Mouse (Mus musculus): Measurements from ENCODE around the gene Sept9. TPM values are rescaled to one million over a fixed set of nuclear protein-coding genes. Genes with fewer than 3 reads are reported as not detected.

Gene Sept9
- total RNA-seq, 1 experiment from 2014 or later: 92.3 TPM

- no peak for ATAC-seq (ENCODE audit: extremely low read depth, insufficient number of reproducible peaks, low FRiP score, poor library complexity, severe bottlenecking)
Measured at GRCm38 (mm10) chr11:117373195-117373594, 173.7 kb downstream of the Sept9 start.

DNA sequence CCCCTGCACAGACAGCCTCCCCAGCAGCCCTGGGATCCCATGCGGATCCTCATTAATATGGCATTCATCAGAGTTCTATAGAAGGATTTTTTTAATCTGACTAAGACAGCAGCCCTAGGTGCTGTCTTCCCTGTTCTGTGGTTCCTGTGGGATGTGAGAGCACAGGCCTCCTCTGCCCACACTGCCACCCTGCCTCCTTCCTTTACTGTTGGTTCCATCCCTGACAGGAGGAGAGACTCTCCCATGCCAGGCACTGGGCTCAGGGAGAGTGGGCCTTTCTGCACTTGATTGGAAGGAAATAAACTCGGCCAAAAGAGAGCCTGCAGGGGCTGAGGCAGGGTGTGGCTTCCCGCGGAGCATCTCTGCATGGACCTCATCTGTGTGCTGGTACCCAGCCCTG is 174.4 kb downstream of the Sept9 start:
- no peak for ATAC-seq (ENCODE audit: extremely low read depth, insufficient number of reproducible peaks, low FRiP score, poor library complexity, severe bottlenecking)

DNA sequence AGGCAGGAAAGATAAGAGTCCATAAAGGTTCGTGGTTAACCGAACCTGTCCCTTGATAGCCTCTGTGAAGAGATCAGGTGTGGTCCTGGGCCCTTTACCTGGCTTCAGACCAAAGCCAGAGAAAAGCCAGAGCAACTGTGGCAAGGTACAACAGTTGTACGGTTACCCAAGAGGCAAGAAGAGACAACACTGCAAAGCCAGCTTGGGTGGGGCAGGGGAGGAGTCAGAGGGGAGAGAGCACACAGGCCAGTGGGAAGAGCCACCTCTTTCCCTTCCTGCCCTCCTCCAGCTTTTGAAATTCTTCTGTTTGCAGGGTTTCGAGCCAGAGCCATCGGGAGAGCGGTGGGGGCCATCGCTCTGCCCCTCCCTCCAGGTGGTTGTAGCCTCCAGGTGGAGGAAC is 174.8 kb downstream of the Sept9 start:
- ATAC-seq (ENCODE audit: extremely low read depth, insufficient number of reproducible peaks, low FRiP score, poor library complexity, severe bottlenecking): no peak

DNA sequence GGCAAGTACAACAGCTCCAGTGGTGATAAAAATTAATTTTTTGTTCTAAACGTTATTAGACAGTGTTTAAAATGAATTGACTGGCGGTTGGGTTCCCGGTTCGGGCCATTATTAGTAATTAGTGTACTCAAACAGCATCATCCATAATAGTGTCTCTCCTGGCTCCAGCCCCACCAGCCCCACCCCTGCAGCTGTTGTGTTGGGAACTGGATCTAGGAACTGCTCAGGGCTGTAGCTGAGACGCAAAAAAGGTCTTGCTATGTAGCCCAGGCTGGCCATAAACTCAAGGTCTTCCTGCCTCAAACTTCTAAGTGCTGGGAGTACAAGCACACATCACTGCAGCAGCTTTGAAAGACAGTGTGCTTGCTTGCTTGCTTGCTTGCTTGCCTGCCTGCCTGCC is 180.3 kb downstream of the Sept9 start:
- ATAC-seq (ENCODE audit: extremely low read depth, insufficient number of reproducible peaks, low FRiP score, poor library complexity, severe bottlenecking): no peak

GRCm38 (mm10) chr11:117384235-117384634 is 184.8 kb downstream of the Sept9 start:
- ATAC-seq (ENCODE audit: extremely low read depth, insufficient number of reproducible peaks, low FRiP score, poor library complexity, severe bottlenecking): no peak

DNA sequence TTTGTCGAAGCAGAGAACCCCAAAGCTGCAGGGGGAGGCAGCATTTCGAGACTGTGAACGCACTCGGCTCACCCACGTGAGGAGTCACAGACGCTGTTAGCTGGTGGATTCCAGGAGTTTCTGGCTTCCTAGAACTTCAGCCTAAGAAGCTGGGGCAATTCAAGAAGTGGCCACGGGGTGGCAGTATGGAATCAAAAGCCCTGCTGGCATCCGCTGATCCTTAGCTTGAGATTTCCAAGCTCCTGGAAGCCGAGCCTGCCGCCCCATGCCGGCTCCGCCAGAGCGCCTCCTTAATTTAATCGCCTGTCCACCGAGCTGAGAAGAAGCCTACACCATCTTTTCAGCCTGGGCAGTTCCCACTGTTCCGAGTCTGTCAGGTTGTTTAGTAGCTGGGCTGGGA is 185.4 kb downstream of the Sept9 start:
- ATAC-seq (ENCODE audit: extremely low read depth, insufficient number of reproducible peaks, low FRiP score, poor library complexity, severe bottlenecking): peak; percentile 23; the same call in 1 of the 2 replicates

GRCm38 (mm10) chr11:117385331-117386103 is 186.1 kb downstream of the Sept9 start:
- no peak for ATAC-seq (ENCODE audit: extremely low read depth, insufficient number of reproducible peaks, low FRiP score, poor library complexity, severe bottlenecking)

GRCm38 (mm10) chr11:117387241-117387640 is 187.8 kb downstream of the Sept9 start:
- ATAC-seq (ENCODE audit: extremely low read depth, insufficient number of reproducible peaks, low FRiP score, poor library complexity, severe bottlenecking): no peak

GRCm38 (mm10) chr11:117390001-117390402 is 190.5 kb downstream of the Sept9 start:
- peak; percentile 18; the same call in 1 of the 2 replicates for ATAC-seq (ENCODE audit: extremely low read depth, insufficient number of reproducible peaks, low FRiP score, poor library complexity, severe bottlenecking)

DNA sequence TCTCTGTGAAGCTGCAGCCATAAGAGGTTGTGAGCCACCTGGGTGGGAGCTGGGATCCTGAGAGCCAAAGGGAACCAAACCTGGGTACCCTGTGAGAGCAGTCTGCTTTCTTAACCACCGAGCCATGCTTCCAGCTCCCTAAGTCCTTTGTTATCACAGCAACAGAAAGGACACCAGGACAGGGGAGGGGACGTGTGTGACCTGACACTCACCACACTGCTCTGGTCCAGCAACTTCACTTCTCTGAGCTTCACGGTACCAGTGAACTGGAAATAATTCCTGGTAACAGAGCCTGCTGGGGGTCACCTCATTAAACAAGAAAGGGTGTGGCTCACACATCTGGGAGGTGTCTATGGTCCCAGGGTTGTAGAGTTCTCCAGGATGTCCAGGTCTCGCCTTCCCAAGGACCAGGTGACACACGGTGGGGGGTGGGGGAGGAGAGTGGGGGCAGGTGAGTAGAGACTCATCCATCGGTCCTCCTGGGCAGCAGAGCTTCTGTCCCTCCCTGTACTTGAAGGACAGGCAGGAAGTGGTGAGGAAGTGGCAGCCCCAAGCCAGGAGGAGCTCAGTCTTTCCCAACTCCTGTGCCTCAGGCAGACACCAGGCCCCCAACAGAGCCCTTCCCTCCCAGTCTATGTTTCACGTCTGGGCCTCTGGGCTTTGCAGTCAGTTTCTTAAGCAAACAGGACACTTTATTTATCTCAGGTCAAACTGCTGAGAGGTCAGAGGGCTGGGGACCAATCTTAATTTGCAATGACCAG is 191.5 kb downstream of the Sept9 start:
- no peak for ATAC-seq (ENCODE audit: extremely low read depth, insufficient number of reproducible peaks, low FRiP score, poor library complexity, severe bottlenecking)

DNA sequence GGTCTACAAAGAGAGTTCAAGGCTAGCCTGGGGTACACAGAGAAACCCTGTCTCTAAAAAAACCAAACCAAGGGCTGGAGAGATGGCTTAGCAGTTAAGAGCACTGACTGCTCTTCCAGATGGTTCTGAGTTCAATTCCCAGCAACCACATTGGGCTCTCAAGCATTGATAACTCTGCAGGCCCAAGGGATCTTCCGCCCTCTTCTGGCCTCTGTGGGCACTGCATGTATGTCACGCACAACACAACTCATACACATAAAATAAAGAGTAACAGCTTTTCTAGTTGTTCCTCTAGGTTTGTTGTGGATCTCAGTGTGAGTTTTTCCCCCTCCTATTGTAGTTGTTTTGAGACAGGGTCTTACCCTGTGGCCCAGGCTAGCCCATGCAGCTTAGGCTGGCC is 192.8 kb downstream of the Sept9 start:
- ATAC-seq (ENCODE audit: extremely low read depth, insufficient number of reproducible peaks, low FRiP score, poor library complexity, severe bottlenecking): no peak

DNA sequence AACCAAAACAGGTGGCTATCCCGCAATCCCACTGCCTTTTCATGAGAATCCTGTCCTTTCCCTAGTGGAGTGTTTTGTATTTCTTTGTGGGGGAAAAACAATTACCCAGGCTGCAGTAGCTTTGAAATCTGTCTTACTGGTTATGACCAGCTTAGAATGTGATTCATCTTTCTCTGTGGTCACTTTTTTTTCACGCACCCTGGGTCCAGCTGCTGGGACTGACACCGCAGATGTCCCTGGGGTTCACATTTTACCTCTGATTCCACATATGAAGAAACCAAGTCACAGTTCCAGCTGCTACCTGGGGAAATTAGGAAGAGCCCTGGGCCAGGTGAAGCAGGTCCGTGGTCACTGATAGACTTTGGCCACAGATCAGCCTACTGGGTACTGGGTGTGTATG is 194.3 kb downstream of the Sept9 start:
- ATAC-seq (ENCODE audit: extremely low read depth, insufficient number of reproducible peaks, low FRiP score, poor library complexity, severe bottlenecking): no peak

DNA sequence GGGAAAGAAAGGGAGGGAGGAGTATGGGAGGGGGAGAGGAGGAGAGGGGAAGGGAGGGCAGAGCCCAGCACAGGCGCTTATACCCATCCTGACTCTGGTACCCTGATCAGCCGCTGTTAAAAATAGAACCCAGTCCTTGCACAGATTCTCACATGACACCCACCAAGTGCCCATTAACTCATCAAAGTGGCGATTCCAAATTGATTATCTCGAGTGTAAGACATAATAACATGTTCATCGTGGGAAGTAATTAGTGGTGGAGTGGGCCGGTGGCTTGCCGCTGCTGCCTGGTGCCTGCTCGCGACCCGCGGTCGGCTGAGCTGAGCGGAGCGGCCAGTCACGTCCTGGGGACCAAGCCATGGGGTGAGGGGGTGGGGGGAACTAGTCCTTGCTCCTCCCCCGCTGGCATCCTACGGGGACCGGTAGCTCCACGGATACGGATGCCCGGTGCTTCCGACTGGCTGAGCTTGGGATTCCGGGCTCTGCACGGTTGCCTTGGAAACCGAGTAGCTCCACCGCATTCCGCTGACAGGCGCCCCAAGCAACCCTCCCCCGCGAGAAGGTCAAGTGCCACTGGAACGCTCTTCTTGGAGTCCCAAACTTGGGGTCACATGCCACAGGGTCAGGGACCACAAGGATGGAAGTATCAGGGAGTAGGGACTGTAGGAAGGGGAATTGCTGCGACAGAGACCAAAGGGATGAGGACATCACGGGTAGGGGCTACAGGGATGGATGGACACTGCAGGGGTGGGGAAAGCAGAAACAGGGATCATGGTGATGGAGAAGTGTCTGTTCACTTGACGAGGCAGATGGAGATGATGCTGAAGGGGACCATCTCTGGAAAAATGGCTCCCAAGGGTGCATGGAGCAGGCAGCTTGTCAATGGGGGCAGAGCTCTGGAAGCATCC is 195.0 kb downstream of the Sept9 start:
- no peak for ATAC-seq (ENCODE audit: extremely low read depth, insufficient number of reproducible peaks, low FRiP score, poor library complexity, severe bottlenecking)

GRCm38 (mm10) chr11:117395228-117395627 is 195.8 kb downstream of the Sept9 start:
- no peak for ATAC-seq (ENCODE audit: extremely low read depth, insufficient number of reproducible peaks, low FRiP score, poor library complexity, severe bottlenecking)

DNA sequence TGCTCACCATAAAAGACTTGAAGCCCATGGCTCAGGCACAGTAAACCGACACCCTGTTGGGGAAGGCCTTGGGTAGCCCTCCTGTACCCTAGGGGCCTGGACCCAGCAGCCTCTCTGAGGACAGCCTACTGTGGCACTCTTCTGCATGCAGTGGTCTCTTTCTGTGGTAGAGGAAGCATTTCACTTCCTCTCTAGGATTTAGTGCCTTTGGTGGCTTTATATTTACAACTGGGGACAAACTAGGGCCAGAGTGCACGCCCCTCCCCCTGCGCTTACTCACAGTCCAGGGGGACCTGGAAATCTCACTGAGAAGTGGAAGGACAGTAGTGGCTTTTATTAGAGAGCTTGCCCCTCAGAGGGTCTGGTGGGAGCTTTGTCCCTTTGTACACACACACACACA is 197.5 kb downstream of the Sept9 start:
- no peak for ATAC-seq (ENCODE audit: extremely low read depth, insufficient number of reproducible peaks, low FRiP score, poor library complexity, severe bottlenecking)

GRCm38 (mm10) chr11:117397755-117398154 is 198.3 kb downstream of the Sept9 start:
- ATAC-seq (ENCODE audit: extremely low read depth, insufficient number of reproducible peaks, low FRiP score, poor library complexity, severe bottlenecking): no peak

DNA sequence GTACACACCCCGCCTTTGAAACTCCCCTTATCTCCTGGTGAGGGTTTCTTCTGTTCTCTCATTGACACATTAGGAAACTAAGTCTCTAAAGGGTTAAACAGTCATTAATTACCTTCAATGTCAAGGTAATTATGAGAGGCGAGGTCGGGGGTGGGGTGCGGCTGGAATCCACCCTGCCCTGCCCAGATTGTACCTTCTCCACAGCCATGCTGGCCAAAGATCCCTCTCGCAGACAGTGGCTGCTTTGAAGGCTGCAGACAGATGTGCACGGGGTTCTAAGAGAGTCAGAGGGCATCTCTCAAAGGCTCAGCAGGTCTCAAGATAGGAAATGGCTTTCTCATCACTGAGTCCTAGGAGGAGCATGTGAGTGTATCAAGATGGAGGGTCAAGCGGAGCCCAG is 198.7 kb downstream of the Sept9 start:
- no peak for ATAC-seq (ENCODE audit: extremely low read depth, insufficient number of reproducible peaks, low FRiP score, poor library complexity, severe bottlenecking)

- ATAC-seq (ENCODE audit: extremely low read depth, insufficient number of reproducible peaks, low FRiP score, poor library complexity, severe bottlenecking): no peak
Measured at GRCm38 (mm10) chr11:117401583-117402367, 202.3 kb downstream of the Sept9 start.

GRCm38 (mm10) chr11:117402550-117402949 is 203.1 kb downstream of the Sept9 start:
- ATAC-seq (ENCODE audit: extremely low read depth, insufficient number of reproducible peaks, low FRiP score, poor library complexity, severe bottlenecking): no peak
